Mouse (Mus musculus): Measurements from ENCODE around the gene Golga4. TPM values are rescaled to one million over a fixed set of nuclear protein-coding genes. Genes with fewer than 3 reads are reported as not detected.

Gene Golga4
- polyA plus RNA-seq, 1 experiment from 2014 or later, result 67.0 TPM

DNA sequence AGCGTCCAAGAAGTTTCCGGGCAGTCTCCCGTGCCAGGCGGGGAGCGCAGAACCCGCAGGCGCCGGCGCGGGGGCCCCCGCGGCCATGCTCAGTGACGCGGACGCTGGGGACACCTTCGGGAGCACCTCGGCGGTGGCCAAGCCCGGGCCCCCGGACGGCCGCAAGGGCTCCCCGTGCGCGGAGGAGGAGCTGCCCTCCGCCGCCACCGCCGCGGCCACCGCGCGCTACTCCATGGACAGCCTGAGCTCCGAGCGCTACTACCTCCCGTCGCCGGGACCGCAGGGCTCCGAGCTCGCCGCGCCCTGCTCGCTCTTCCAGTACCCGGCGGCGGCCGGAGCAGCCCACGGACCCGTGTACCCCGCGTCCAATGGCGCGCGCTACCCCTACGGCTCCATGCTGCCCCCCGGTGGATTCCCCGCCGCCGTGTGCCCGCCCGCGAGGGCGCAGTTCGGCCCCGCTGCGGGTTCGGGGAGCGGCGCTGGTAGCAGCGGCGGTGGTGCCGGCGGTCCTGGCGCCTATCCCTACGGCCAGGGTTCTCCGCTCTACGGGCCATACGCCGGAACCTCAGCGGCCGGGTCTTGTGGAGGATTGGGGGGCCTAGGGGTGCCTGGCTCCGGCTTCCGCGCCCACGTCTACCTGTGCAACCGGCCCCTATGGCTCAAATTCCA lies 27.1 kb upstream of the Golga4 start:
- WGBS, result 1% methylated on average over 87 of the region's 87 CpGs
- Histone ChIP-seq H3K4me2 (replicated peaks) (peak overlapping the region; percentile 55), H3K9ac (no peak overlapping the region), H3K9me3 (no peaks in the 10 kb centered on the region), H3K36me3 (no peaks in the 10 kb centered on the region), H3K27ac (no peak overlapping the region), H3K4me3 (peak overlapping the region; percentile 33), H3K4me1 (peaks cover 26% of the 10 kb centered on the region), H3K27me3 (replicated peaks) (peaks cover 94% of the 10 kb centered on the region)
- ATAC-seq (ENCODE audit: low FRiP score, low read depth), result peak; percentile 39; the same call in 1 of the 2 replicates

DNA sequence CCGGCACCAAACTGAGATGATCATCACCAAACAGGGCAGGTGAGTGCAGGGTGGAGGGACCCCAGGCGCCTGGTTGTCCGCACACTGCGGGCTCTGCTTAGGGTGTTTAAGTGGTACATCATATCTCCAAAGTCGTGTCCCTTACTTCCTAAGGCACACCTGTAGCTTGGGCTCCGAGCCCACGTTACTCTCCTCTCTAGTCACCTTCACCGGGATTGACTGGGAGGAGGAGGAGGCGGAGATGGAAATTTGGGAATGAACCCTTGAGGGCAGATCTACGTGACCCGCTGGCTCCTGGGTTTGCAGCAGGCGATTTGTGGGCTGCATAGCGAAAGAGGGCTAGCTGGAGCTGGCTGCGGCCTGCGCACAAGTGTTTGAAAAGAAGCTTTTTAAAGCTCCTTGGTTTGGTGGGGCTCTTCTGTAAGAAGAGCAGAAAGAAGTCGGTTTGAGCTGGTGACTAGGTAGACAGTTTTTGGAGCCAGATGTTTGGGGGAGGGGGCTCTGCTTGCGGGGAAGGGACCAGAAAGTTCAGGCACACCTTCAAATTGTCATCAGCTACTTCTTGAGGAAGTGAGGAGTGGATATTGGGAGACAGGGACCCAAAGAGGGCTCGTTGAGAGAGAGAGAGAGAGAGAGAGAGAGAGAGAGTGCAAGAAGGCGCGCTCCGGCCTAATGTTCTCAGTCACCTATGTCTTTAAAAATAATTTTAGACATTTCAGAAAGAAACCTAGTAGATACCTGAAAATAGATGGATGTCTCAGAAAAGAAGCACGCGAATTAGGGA lies 26.4 kb upstream of the Golga4 start:
- H3K9me3 ChIP-seq, result no peaks in the 10 kb centered on the region
- no peak overlapping the region for H3K27ac ChIP-seq
- H3K9ac ChIP-seq, result no peak overlapping the region
- no peaks in the 10 kb centered on the region for H3K36me3 ChIP-seq
- peaks cover 96% of the 10 kb centered on the region for H3K27me3 ChIP-seq (replicated peaks)
- peak overlapping the region; percentile 33 for H3K4me3 ChIP-seq
- 1% methylated on average over 23 of the region's 23 CpGs for WGBS
- peaks cover 26% of the 10 kb centered on the region for H3K4me1 ChIP-seq
- peak overlapping the region; percentile 55; the same call in 1 of the 2 replicates for H3K4me2 ChIP-seq (replicated peaks)
- ATAC-seq (ENCODE audit: low FRiP score, low read depth), result no peak

DNA sequence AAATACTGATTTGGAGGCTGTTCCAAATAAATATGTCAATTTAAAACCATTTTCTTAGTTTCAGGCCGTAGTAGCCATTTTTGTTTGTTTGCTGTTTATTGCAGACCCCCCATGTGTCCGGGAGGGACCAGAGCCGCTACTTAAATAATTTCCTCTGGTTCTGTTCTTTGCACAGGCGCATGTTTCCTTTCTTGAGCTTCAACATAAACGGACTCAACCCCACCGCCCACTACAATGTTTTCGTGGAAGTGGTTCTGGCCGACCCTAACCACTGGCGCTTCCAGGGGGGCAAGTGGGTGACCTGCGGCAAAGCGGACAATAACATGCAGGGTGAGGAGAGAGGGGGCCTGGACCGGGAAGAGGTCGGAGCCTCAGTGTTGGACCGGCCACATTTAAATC lies 25.8 kb upstream of the Golga4 start:
- no peak overlapping the region for H3K27ac ChIP-seq
- H3K27me3 ChIP-seq (replicated peaks), result peaks cover 96% of the 10 kb centered on the region
- H3K9ac ChIP-seq, result no peak overlapping the region
- WGBS, result under 1% methylated on average over 14 of the region's 14 CpGs
- H3K4me3 ChIP-seq, result no peak overlapping the region
- no peak for ATAC-seq (ENCODE audit: low FRiP score, low read depth)
- no peak overlapping the region for H3K4me2 ChIP-seq (replicated peaks)
- H3K36me3 ChIP-seq, result no peaks in the 10 kb centered on the region
- H3K4me1 ChIP-seq, result peaks cover 26% of the 10 kb centered on the region
- no peaks in the 10 kb centered on the region for H3K9me3 ChIP-seq

DNA sequence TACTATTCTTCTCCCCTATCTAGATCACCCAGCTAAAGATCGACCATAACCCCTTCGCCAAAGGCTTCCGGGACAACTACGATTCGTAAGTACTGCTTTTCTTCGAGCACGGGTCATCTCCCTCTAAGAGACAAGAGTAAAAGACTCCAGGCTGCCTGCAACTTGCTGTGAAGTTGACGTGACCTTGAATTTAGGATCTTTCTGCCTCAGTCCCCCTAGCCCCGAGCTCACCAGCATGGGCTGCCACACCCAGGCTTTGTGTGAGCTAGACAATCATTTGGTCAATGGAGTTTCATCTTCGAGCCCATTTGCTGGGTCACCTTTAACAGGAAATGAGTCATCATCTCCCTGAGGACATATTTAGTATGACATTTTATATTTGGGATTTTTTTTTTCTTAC lies 23.9 kb upstream of the Golga4 start:
- no peak overlapping the region for H3K4me3 ChIP-seq
- peaks cover 17% of the 10 kb centered on the region for H3K4me1 ChIP-seq
- no peak overlapping the region for H3K27ac ChIP-seq
- H3K27me3 ChIP-seq (replicated peaks), result peaks cover 98% of the 10 kb centered on the region
- 79% methylated on average over 10 of the region's 10 CpGs for WGBS
- no peak overlapping the region for H3K4me2 ChIP-seq (replicated peaks)
- ATAC-seq (ENCODE audit: low FRiP score, low read depth), result no peak
- H3K9me3 ChIP-seq, result no peaks in the 10 kb centered on the region
- no peak overlapping the region for H3K9ac ChIP-seq
- H3K36me3 ChIP-seq, result no peaks in the 10 kb centered on the region

DNA sequence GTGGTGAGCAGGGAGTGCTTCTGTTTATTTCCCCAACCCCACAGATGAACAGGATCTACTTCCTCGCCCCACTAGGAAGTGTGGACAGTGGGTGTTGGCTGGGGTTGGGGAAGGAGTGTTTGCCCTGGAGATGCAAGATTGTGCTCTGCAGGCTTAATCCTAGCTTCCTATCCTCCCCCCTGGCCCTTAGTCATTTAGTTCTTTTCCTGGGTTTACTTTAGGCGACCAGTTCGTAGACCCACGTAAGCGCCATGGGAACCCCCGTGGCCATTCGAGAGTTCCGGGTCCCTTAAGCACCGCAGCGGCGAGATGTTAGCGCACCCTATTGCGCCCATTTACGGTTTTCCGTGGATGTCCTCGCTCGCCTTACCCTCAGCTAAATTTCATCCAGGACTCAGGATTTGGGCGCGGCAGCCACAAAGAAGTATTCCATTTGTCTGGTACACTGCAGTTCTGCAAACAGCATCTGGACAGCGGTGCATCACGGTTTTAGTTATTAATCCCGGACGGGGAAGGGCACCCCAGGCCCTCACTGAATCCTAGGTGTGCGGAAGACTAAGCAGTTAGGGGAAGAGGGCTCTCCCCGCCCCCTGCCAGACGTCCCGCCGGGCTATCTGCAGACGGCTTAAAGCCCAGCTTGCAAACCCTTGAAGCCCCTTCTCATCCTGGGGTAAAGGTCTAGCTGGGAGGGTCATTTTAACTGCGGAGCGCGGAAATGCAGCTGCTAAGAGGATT lies 19.5 kb upstream of the Golga4 start:
- Histone ChIP-seq H3K4me1 (peaks cover 20% of the 10 kb centered on the region), H3K27me3 (replicated peaks) (peaks cover 76% of the 10 kb centered on the region), H3K4me3 (no peak overlapping the region), H3K9me3 (no peaks in the 10 kb centered on the region), H3K9ac (no peak overlapping the region), H3K27ac (no peak overlapping the region), H3K36me3 (no peaks in the 10 kb centered on the region), H3K4me2 (replicated peaks) (no peak overlapping the region)
- no peak for ATAC-seq (ENCODE audit: low FRiP score, low read depth)
- WGBS, result under 1% methylated on average over 32 of the region's 32 CpGs

DNA sequence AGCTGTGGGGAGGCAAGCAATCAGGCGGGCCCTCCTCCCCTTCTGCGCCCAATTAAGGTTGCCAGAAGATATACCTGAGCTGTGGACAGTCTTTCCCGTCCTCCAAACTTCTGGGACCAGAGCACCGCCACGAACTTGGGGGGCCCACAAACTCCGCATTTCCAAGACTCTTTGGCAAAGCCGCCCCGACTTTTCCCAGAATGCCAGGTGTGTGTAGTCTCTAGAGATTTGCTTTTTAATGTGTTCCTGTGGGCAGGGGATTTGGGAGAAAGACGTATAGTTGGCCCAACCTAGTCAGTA lies 19.0 kb upstream of the Golga4 start:
- Histone ChIP-seq H3K4me3 (no peak overlapping the region), H3K27ac (no peak overlapping the region), H3K9me3 (no peaks in the 10 kb centered on the region), H3K27me3 (replicated peaks) (peaks cover 71% of the 10 kb centered on the region), H3K4me1 (peaks cover 20% of the 10 kb centered on the region), H3K36me3 (no peaks in the 10 kb centered on the region), H3K4me2 (replicated peaks) (no peak overlapping the region), H3K9ac (no peak overlapping the region)
- no peak for ATAC-seq (ENCODE audit: low FRiP score, low read depth)
- 0% methylated on average over 9 of the region's 9 CpGs for WGBS

DNA sequence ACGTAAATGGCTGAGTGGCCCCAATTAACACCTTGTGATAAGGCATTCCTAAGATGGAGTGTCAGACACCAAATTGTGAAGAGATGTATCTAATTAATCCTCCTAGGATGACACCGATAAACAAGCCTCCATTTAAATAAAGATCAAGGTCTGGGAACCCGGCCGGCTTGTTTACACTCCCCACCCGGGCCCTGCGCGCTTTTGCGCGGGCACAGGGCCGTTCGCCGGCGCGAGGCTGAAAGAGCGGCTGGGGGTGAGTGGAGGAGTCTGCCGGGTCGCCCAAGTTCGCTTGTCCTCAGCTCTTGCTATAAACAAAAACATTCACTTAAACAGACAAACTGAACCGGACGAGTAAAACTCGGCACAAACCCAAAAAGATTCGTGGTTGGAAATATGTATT lies 18.4 kb upstream of the Golga4 start:
- under 1% methylated on average over 22 of the region's 22 CpGs for WGBS
- no peaks in the 10 kb centered on the region for H3K36me3 ChIP-seq
- ATAC-seq (ENCODE audit: low FRiP score, low read depth), result no peak
- H3K4me3 ChIP-seq, result no peak overlapping the region
- H3K27me3 ChIP-seq (replicated peaks), result peaks cover 66% of the 10 kb centered on the region
- H3K4me1 ChIP-seq, result peaks cover 20% of the 10 kb centered on the region
- no peak overlapping the region for H3K27ac ChIP-seq
- H3K4me2 ChIP-seq (replicated peaks), result peak overlapping the region; percentile 58
- no peaks in the 10 kb centered on the region for H3K9me3 ChIP-seq
- no peak overlapping the region for H3K9ac ChIP-seq

DNA sequence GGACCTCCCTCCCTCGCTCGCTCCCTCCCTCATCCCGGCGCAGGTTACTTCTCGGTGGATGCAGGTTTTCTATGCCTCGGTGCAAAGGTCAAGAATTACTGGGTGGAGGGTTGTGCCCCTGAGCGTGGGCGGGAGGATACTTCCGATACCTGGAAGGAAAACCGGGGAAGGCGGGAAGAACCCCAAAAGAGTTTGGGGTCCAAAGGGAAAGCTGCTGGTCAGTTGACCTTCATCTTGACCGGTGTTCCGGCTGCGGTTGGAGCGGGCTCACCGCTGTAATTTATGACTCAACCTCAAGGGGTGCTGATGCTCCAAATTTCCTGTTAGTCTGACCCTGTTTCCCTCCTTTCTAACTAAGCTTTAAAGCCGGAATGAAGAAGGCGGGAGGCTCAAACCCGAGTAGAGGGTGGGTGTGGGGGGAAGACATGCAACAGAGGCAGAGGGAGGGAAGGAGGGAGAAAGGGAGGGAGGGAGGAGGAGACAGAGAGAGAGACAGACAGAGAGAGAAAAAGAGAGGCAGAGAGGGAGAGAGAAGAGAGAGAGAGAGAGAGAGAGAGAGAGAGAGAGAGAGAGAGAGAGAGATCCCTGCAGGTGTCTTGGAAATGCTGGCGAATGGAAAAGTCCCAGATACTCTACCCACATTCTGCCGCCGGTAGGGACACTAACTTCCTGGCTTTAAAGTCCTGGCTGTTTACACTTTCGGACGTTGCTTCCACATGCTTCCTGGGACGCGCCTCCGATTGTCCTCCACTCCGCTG lies 17.8 kb upstream of the Golga4 start:
- peak overlapping the region; percentile 58 for H3K4me2 ChIP-seq (replicated peaks)
- H3K9me3 ChIP-seq, result no peaks in the 10 kb centered on the region
- no peaks in the 10 kb centered on the region for H3K36me3 ChIP-seq
- H3K4me3 ChIP-seq, result no peak overlapping the region; the same call in 1 of the 2 replicates
- no peak overlapping the region for H3K9ac ChIP-seq
- peaks cover 60% of the 10 kb centered on the region for H3K27me3 ChIP-seq (replicated peaks)
- under 1% methylated on average over 28 of the region's 28 CpGs for WGBS
- peaks cover 20% of the 10 kb centered on the region for H3K4me1 ChIP-seq
- no peak overlapping the region for H3K27ac ChIP-seq
- ATAC-seq (ENCODE audit: low FRiP score, low read depth), result no peak

DNA sequence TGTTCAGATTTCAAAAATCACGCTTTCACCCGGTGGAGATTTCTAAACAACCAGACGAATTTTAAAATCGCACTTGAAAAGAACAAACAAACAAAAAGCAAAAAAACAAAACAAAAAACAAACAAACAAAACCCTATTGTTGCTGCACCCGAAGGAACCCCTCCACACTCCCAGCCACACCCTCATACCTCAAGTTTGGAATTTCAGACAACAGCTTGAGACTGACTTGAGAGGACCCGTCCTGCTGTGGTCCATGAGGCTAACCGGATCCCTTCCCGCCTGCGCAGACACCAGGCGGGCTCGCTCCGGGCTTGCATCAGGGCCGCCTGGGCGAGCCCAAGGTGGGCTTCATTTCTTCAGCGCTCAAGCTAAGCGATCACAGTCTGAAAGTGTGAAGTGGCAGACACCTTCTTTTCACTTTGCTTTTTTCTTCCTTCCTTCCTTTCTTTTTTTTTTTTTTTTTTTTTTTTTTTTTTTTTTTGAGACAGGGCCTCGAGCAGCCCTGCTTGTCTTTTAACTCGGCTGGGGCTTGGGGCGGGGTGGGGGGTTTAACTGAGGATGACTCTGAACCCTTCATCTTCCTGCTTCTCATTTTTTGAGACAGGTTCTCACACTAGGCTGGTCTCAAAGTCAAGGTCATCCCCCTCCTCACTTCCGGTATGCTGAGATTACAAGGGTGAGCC lies 17.0 kb upstream of the Golga4 start:
- ATAC-seq (ENCODE audit: low FRiP score, low read depth), result peak; percentile 39; the same call in 1 of the 2 replicates
- peaks cover 20% of the 10 kb centered on the region for H3K4me1 ChIP-seq
- H3K9ac ChIP-seq, result no peak overlapping the region
- 2% methylated on average over 20 of the region's 20 CpGs for WGBS
- no peaks in the 10 kb centered on the region for H3K9me3 ChIP-seq
- no peaks in the 10 kb centered on the region for H3K36me3 ChIP-seq
- H3K27ac ChIP-seq, result no peak overlapping the region
- H3K27me3 ChIP-seq (replicated peaks), result peaks cover 53% of the 10 kb centered on the region
- no peak overlapping the region; the same call in 1 of the 2 replicates for H3K4me3 ChIP-seq
- peak overlapping the region; percentile 58 for H3K4me2 ChIP-seq (replicated peaks)

DNA sequence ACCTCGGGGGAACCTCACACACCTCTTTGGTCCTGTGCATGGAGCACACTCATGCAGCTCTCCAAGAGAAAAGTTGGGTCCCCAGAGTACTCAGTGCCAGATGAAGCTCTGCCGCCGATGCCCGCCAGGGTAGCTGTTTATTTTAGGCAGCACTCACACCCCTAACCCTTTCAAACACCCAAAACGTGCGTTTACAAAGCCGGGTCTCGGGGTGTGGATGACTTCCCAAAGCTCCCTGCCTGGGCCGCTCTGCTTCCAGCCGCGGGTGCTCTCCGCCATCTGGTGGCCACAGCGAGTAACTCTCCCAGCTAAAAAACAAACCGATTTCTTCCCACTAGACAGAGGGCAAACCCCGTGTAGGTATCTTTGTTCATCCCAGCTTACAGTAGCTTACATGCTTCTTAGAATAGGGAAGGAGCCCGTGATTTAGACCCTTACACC lies 16.5 kb upstream of the Golga4 start:
- WGBS, result under 1% methylated on average over 16 of the region's 16 CpGs
- no peak overlapping the region; the same call in 1 of the 2 replicates for H3K4me3 ChIP-seq
- peak overlapping the region; percentile 58 for H3K4me2 ChIP-seq (replicated peaks)
- ATAC-seq (ENCODE audit: low FRiP score, low read depth), result peak; percentile 77
- H3K9ac ChIP-seq, result no peak overlapping the region
- H3K4me1 ChIP-seq, result peaks cover 20% of the 10 kb centered on the region
- peaks cover 47% of the 10 kb centered on the region for H3K27me3 ChIP-seq (replicated peaks)
- no peaks in the 10 kb centered on the region; the same call in 1 of the 2 replicates for H3K9me3 ChIP-seq
- no peak overlapping the region for H3K27ac ChIP-seq
- H3K36me3 ChIP-seq, result no peaks in the 10 kb centered on the region

DNA sequence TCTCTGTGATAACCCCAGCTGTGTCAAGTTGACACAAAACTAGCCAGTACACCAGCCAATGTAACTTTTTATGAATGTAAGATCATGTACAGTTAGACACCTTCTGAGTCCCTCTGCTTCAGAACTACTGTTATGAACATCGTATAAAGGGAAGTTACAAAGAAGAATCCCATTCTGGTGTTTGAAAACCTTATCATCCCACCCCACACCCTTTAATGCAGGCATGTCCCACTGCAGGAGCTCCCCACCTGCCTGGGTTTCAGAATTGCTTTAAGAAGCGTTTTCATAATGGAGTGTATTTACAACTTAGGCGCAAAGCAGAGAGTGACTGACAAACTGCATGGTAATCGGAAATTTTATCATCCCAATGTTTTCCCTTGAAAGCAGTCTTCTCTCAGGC lies 14.9 kb upstream of the Golga4 start:
- WGBS, result 89% methylated on average over 4 of the region's 4 CpGs
- H3K36me3 ChIP-seq, result no peaks in the 10 kb centered on the region
- H3K27me3 ChIP-seq (replicated peaks), result peaks cover 31% of the 10 kb centered on the region
- no peak for ATAC-seq (ENCODE audit: low FRiP score, low read depth)
- no peak overlapping the region for H3K4me3 ChIP-seq
- peaks cover 20% of the 10 kb centered on the region for H3K4me1 ChIP-seq
- H3K27ac ChIP-seq, result no peak overlapping the region
- H3K4me2 ChIP-seq (replicated peaks), result no peak overlapping the region
- no peak overlapping the region for H3K9ac ChIP-seq
- no peaks in the 10 kb centered on the region; the same call in 1 of the 2 replicates for H3K9me3 ChIP-seq
